Mouse (Mus musculus): ENCODE measurements at regions not wholly inside any gene's neighbourhood (a gene's known extent, or its start where the extent isn't known, plus 50 kb on each side); places are given as distances from the start of the nearest gene placed in this dataset.

DNA sequence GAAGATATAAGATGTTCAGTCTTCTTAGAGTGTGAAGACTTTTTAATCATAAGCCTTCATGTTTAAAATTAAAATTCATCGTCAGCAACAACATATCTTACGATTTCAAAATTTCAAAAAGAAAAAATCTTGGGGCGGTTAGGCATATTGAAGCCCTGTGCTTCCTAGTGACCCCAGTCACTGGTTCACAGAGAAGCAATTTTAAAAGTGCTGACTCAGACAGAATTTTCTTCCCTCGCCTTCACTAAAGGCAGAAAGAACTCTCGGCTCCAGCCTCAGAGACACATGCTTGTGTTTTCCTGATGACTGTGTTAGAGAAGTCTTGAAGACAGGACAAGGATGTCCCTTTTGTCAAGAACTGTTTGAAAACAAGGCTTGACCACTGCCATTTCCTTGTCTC is 157.2 kb upstream of the Gm765 start:
- DNase-seq (ENCODE audit: low spot score), result no peak
- Histone ChIP-seq H3K9ac (ENCODE audit: low read length) (no peak overlapping the region), H3K36me3 (ENCODE audit: control insufficient read depth, insufficient read depth, low read length) (no peaks in the 10 kb centered on the region), H3K4me1 (replicated peaks; ENCODE audit: control insufficient read depth, insufficient read depth) (no peaks in the 10 kb centered on the region), H3K9me3 (ENCODE audit: control insufficient read depth, low read length) (no peaks in the 10 kb centered on the region), H3K27me3 (ENCODE audit: control insufficient read depth, insufficient read depth, low read length) (no peaks in the 10 kb centered on the region), H3K4me2 (replicated peaks; ENCODE audit: low read depth) (no peak overlapping the region), H3K27ac (replicated peaks) (no peak overlapping the region), H3K4me3 (ENCODE audit: low read depth, low read length) (no peak overlapping the region)
- no peak for ATAC-seq (ENCODE audit: low FRiP score, low TSS enrichment)
- no peak for TF ChIP-seq CTCF (IDR thresholded peaks at IDR 0.05; ENCODE audit: low read depth)
- TF ChIP-seq EP300 (optimal IDR thresholded peaks at IDR 0.05), result no peak
- WGBS, result 79% methylated on average over 5 of the region's 5 CpGs

DNA sequence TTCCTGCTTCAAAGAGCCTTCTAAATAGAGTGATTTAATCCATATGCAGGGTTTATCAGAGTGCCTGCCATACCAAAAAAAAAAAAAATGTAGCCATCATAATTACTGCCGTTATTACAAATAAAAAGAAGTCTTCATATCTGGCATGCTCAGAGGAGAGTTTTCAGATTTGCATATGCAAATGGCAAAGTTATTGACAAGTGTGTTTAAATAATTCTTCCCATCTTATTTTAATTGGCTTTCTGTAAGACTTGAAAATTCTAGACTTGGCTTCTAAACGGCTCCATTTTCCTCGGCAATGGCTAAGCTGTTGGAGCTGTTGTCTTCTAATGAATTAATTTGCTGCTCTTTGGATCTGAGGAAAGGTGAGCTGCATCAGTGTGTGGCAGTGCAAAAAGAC is 144.1 kb upstream of the Gm765 start:
- no peak overlapping the region for H3K4me2 ChIP-seq (replicated peaks; ENCODE audit: low read depth)
- TF ChIP-seq EP300 (optimal IDR thresholded peaks at IDR 0.05) (no peak), CTCF (IDR thresholded peaks at IDR 0.05; ENCODE audit: low read depth) (no peak)
- no peaks in the 10 kb centered on the region for H3K9me3 ChIP-seq (ENCODE audit: control insufficient read depth, low read length)
- no peak overlapping the region for H3K4me3 ChIP-seq (ENCODE audit: low read depth, low read length)
- ATAC-seq (ENCODE audit: low FRiP score, low TSS enrichment) (no peak), DNase-seq (ENCODE audit: low spot score) (no peak)
- no peaks in the 10 kb centered on the region for H3K4me1 ChIP-seq (replicated peaks; ENCODE audit: control insufficient read depth, insufficient read depth)
- H3K27ac ChIP-seq (replicated peaks), result no peak overlapping the region
- 87% methylated on average over 3 of the region's 3 CpGs for WGBS
- H3K36me3 ChIP-seq (ENCODE audit: control insufficient read depth, insufficient read depth, low read length), result no peaks in the 10 kb centered on the region
- no peak overlapping the region for H3K9ac ChIP-seq (ENCODE audit: low read length)
- H3K27me3 ChIP-seq (ENCODE audit: control insufficient read depth, insufficient read depth, low read length), result no peaks in the 10 kb centered on the region

DNA sequence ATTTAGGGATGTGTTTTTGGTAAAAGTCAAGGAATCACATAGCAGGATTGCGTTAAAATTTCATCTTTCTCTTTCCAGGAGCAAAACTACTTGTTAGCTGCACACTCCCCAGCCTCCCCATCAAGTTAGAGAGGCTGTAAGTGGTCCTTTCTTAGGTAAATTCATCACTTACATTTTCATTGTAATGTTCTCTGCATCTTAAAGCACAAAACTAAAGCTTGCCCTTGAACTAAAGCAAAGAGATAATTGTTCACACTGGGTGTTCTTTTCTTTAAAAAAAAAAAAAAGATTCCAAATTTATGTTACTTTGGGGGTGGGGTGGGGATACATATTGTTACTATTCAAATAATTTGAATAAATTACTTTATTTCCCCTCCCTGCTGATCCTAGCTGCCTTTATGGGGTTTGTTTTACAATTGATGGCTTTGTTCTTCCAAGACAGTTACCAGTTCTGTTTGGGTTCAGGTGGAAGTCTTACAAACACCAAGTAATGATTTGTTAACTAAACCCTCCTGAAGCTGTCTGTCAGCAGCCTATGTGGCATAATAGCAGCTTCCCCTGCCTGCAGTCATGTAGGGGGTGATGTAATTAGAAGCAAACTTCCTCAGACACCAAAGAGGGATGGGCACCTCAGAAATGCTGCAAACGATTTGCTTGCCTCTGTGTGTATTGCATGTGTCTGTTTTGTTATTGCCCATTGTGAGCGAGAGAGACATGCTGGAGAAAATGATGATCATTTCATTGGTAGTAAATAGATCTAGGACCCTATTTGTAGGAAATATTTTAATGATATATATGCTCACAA is 141.0 kb upstream of the Gm765 start:
- WGBS, result 62% methylated on average over 3 of the region's 3 CpGs
- Histone ChIP-seq H3K9ac (ENCODE audit: low read length) (no peak overlapping the region), H3K4me1 (replicated peaks; ENCODE audit: control insufficient read depth, insufficient read depth) (no peaks in the 10 kb centered on the region), H3K36me3 (ENCODE audit: control insufficient read depth, insufficient read depth, low read length) (no peaks in the 10 kb centered on the region), H3K9me3 (ENCODE audit: control insufficient read depth, low read length) (no peaks in the 10 kb centered on the region), H3K27me3 (ENCODE audit: control insufficient read depth, insufficient read depth, low read length) (no peaks in the 10 kb centered on the region), H3K27ac (replicated peaks) (no peak overlapping the region), H3K4me3 (ENCODE audit: low read depth, low read length) (no peak overlapping the region), H3K4me2 (replicated peaks; ENCODE audit: low read depth) (no peak overlapping the region)
- DNase-seq (ENCODE audit: low spot score), result no peak
- no peak for ATAC-seq (ENCODE audit: low FRiP score, low TSS enrichment)
- TF ChIP-seq EP300 (optimal IDR thresholded peaks at IDR 0.05), result no peak
- no peak for TF ChIP-seq CTCF (IDR thresholded peaks at IDR 0.05; ENCODE audit: low read depth)

DNA sequence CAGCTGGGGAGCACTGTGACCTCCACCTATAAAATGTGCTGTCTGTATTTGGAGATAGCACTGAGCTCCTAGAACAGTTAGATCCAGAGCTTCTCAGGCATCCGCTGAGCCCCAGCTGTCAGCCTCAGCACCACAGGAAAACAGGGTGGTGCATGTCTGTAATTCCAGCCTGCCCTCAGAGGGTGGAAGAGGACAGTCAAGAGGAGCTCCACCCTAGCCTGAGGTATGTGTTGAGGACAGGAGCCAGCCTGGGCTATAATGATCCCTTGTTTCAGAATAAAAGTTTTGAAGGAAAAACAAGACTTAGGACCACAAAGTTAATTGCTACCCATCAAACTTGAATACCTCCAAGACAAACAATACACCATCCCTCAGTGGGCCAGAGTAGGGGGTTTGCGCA is 139.8 kb upstream of the Gm765 start:
- WGBS, result 84% methylated on average over 2 of the region's 2 CpGs
- ATAC-seq (ENCODE audit: low FRiP score, low TSS enrichment) (no peak), DNase-seq (ENCODE audit: low spot score) (no peak)
- no peaks in the 10 kb centered on the region for H3K36me3 ChIP-seq (ENCODE audit: control insufficient read depth, insufficient read depth, low read length)
- H3K4me3 ChIP-seq (ENCODE audit: low read depth, low read length), result no peak overlapping the region
- no peak overlapping the region for H3K4me2 ChIP-seq (replicated peaks; ENCODE audit: low read depth)
- H3K4me1 ChIP-seq (replicated peaks; ENCODE audit: control insufficient read depth, insufficient read depth), result no peaks in the 10 kb centered on the region
- no peaks in the 10 kb centered on the region for H3K27me3 ChIP-seq (ENCODE audit: control insufficient read depth, insufficient read depth, low read length)
- no peak overlapping the region for H3K9ac ChIP-seq (ENCODE audit: low read length)
- no peaks in the 10 kb centered on the region for H3K9me3 ChIP-seq (ENCODE audit: control insufficient read depth, low read length)
- TF ChIP-seq CTCF (IDR thresholded peaks at IDR 0.05; ENCODE audit: low read depth), result no peak
- no peak for TF ChIP-seq EP300 (optimal IDR thresholded peaks at IDR 0.05)
- no peak overlapping the region for H3K27ac ChIP-seq (replicated peaks)

DNA sequence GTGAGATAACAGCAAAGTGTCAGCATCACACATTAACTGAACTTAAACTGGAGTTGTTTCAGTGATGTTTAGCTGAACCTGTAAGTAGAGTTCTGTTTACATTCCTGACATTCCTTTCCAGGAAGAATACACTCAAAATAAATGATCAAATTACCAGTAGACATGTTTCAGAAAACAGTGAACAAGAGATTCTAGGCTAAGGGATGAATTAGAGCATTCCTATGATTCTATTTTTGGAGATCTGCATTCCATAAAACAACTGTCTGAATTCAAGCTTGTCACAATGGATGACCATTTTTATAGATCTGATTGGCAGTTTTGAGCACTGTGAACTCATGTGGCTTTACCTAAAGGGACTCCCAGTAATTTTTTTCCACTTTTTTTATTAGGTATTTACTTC is 125.0 kb upstream of the Gm765 start:
- H3K36me3 ChIP-seq (ENCODE audit: control insufficient read depth, insufficient read depth, low read length), result no peaks in the 10 kb centered on the region
- TF ChIP-seq CTCF (IDR thresholded peaks at IDR 0.05; ENCODE audit: low read depth) (no peak), EP300 (optimal IDR thresholded peaks at IDR 0.05) (no peak)
- H3K9ac ChIP-seq (ENCODE audit: low read length), result no peak overlapping the region
- H3K9me3 ChIP-seq (ENCODE audit: control insufficient read depth, low read length), result no peaks in the 10 kb centered on the region
- no peak overlapping the region for H3K27ac ChIP-seq (replicated peaks)
- H3K4me2 ChIP-seq (replicated peaks; ENCODE audit: low read depth), result no peak overlapping the region
- no peak for DNase-seq (ENCODE audit: low spot score)
- H3K4me1 ChIP-seq (replicated peaks; ENCODE audit: control insufficient read depth, insufficient read depth), result no peaks in the 10 kb centered on the region
- no peak overlapping the region for H3K4me3 ChIP-seq (ENCODE audit: low read depth, low read length)
- no peak for ATAC-seq (ENCODE audit: low FRiP score, low TSS enrichment)
- no peaks in the 10 kb centered on the region; the same call in 1 of the 2 replicates for H3K27me3 ChIP-seq (ENCODE audit: control insufficient read depth, insufficient read depth, low read length)

DNA sequence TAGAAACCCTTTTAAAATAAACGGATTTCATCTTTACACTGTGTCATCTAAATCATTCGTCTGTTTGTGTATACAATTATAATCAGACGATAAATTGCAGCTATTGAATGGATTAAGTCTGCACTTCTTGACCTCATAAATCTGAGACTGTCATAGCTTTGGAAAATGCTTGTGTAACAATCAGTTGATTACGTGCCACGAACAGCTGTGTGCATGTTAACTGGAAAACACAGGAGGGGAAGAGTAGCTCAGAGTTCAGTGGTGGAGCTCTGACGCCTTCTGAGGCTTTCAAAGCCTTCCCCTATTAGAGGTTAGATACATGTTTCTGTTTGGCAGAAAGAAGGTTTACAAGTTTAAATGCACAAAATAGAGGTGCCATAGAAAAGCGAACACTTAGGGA is 109.7 kb upstream of the Gm765 start:
- no peak overlapping the region for H3K9ac ChIP-seq (ENCODE audit: low read length)
- H3K9me3 ChIP-seq (ENCODE audit: control insufficient read depth, low read length), result no peaks in the 10 kb centered on the region
- 31% methylated on average over 7 of the region's 7 CpGs for WGBS
- no peak for ATAC-seq (ENCODE audit: low FRiP score, low TSS enrichment)
- no peak for TF ChIP-seq CTCF (IDR thresholded peaks at IDR 0.05; ENCODE audit: low read depth)
- no peak for TF ChIP-seq EP300 (optimal IDR thresholded peaks at IDR 0.05)
- no peaks in the 10 kb centered on the region for H3K36me3 ChIP-seq (ENCODE audit: control insufficient read depth, insufficient read depth, low read length)
- H3K27me3 ChIP-seq (ENCODE audit: control insufficient read depth, insufficient read depth, low read length), result no peaks in the 10 kb centered on the region
- no peak overlapping the region for H3K4me2 ChIP-seq (replicated peaks; ENCODE audit: low read depth)
- no peaks in the 10 kb centered on the region for H3K4me1 ChIP-seq (replicated peaks; ENCODE audit: control insufficient read depth, insufficient read depth)
- no peak overlapping the region for H3K4me3 ChIP-seq (ENCODE audit: low read depth, low read length)
- no peak overlapping the region for H3K27ac ChIP-seq (replicated peaks)
- DNase-seq (ENCODE audit: low spot score), result no peak
